Mouse (Mus musculus) ES-E14 (cell line): ENCODE data around the gene Syt8. TPM values are rescaled to one million over a fixed set of nuclear protein-coding genes. Genes with fewer than 3 reads are reported as not detected.
A peak's percentile ranks its signal among the peaks of the same experiment; 100 is the strongest.

Experiments
- DNase-seq: peaks from one replicate; pipeline ENCODE4 v3.0.0-alpha.2; 2013; ENCODE audit warnings: low read depth, low spot score
- H3K27ac ChIP-seq: 2 replicates; pipeline ENCODE4 v1.5.1; 2012; ENCODE audit warnings: low read depth, mild to moderate bottlenecking, low read length, moderate library complexity, mixed read lengths; ENCODE audit not compliant: poor library complexity, insufficient read depth, severe bottlenecking
- H3K36me3 ChIP-seq: 2 replicates; pipeline ENCODE4 v1.6.1; 2012; ENCODE audit warnings: mild to moderate bottlenecking, low read length, moderate library complexity, mixed read lengths; ENCODE audit not compliant: control insufficient read depth, poor library complexity, insufficient read depth, severe bottlenecking
- H3K4me1 ChIP-seq, 2 experiments: fragments of 150-350 bp in 1 of 2; sonication (generic) in 1 of 2; 2 replicates each; pipeline ENCODE4 v1.6.1; 2012; ENCODE audit warnings: low read length in 2 of 2, mild to moderate bottlenecking in 1 of 2, mixed read lengths in 1 of 2; ENCODE audit not compliant: control insufficient read depth in 2 of 2, insufficient read depth in 2 of 2, poor library complexity in 1 of 2
- H3K4me3 ChIP-seq, 2 experiments: fragments of 150-350 bp in 1 of 2; sonication (generic) in 1 of 2; 2 replicates each; pipeline ENCODE4 v1.5.1; 2012; ENCODE audit warnings: low read length in 2 of 2, low read depth in 1 of 2, mild to moderate bottlenecking in 1 of 2, mixed read lengths in 1 of 2; ENCODE audit not compliant: insufficient read depth in 1 of 2, poor library complexity in 1 of 2, severe bottlenecking in 1 of 2
- H3K9ac ChIP-seq: 2 replicates; pipeline ENCODE4 v1.6.1; 2012; ENCODE audit warnings: low read depth, mild to moderate bottlenecking, low read length, mixed read lengths; ENCODE audit not compliant: poor library complexity, insufficient read depth, severe bottlenecking
- H3K9me3 ChIP-seq: fragments of 150-350 bp; sonication (generic); 2 replicates; pipeline ENCODE4 v1.6.1; 2012; ENCODE audit warnings: low read depth, mild to moderate bottlenecking, low read length; ENCODE audit not compliant: control insufficient read depth, insufficient read depth
- CHD2 ChIP-seq: IDR thresholded peaks from 2 replicates; pipeline ENCODE4 v1.6.1; 2014; ENCODE audit warnings: mild to moderate bottlenecking, low read depth, low read length, inconsistent platforms
- HCFC1 ChIP-seq: IDR thresholded peaks from 2 replicates; pipeline ENCODE4 v1.6.1; 2012; ENCODE audit warnings: low read length, inconsistent platforms, borderline replicate concordance; ENCODE audit not compliant: insufficient read depth
- MAFK ChIP-seq: IDR thresholded peaks from 2 replicates; pipeline ENCODE4 v1.6.1; 2014; ENCODE audit warnings: mild to moderate bottlenecking, low read depth, low read length, inconsistent platforms; ENCODE audit not compliant: insufficient read depth
- ZC3H11A ChIP-seq: IDR thresholded peaks from 2 replicates; pipeline ENCODE4 v1.6.1; 2012; ENCODE audit warnings: low read depth, mild to moderate bottlenecking, inconsistent platforms, low read length, borderline replicate concordance
- ZNF384 ChIP-seq: IDR thresholded peaks from 2 replicates; pipeline ENCODE4 v1.6.1; 2012; ENCODE audit warnings: low read depth, low read length, inconsistent platforms
- in situ Hi-C, 2 experiments: fragments of 600-800 bp; cut with MboI; formaldehyde crosslinking; loops; one replicate each; pipeline ENCODE4 v1.15.1; 2025; ENCODE audit warnings: low sequenced_read_pairs in 2 of 2, inconsistent platforms in 1 of 2; ENCODE audit not compliant: unreplicated experiment in 2 of 2
- total RNA-seq: library from RNA; depleted of rRNA; stranded (reverse); fragments of 300-350 nt; gene quantifications from 2 replicates; pipeline ENCODE4 v1.2.3, GENCODE M21; 2012

Gene Syt8
- total RNA-seq, 1 experiment = 0.94 TPM

DNA sequence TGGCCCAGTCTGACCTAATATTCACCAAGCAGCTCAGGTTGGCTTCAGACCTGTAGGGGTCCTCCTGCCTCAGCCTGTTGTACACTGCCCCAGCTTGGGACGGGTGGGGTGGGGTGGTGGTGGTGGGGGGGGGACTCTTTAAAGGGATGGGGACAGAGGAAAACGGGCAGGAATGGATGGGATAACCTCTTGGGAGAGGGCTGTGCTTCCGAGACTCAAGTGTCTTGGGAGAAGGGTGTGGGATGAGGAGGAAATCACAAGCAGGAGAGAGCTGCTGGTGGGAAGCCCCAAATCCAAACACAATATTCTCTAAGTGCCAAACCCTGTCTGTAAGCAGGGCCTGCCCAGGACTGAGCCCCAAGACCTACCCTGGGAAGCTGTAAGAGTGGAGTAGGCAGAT lies 18.4 kb upstream of the Syt8 start:
- Histone ChIP-seq H3K4me3 (no peak overlapping the region), H3K9ac (no peak overlapping the region), H3K4me1 (no peaks in the 10 kb centered on the region), H3K36me3 (no peaks in the 10 kb centered on the region), H3K27ac (no peak overlapping the region), H3K9me3 (no peaks in the 10 kb centered on the region)
- DNase-seq = no peak
- TF ChIP-seq ZNF384 = no peak
- no peak for TF ChIP-seq CHD2
- no peak for TF ChIP-seq ZC3H11A
- TF ChIP-seq HCFC1 = no peak
- no peak for TF ChIP-seq MAFK
- in situ Hi-C loops = no loop called here

GRCm38 (mm10) chr7:142418027-142418426 lies 16.6 kb upstream of the Syt8 start:
- no peak for TF ChIP-seq MAFK
- no peak for TF ChIP-seq ZNF384
- TF ChIP-seq ZC3H11A = no peak
- TF ChIP-seq CHD2 = no peak
- no peaks in the 10 kb centered on the region for H3K9me3 ChIP-seq
- no peak overlapping the region for H3K27ac ChIP-seq
- H3K4me3 ChIP-seq = no peak overlapping the region
- no peak for DNase-seq
- in situ Hi-C loops = no loop called here
- no peaks in the 10 kb centered on the region for H3K36me3 ChIP-seq
- no peaks in the 10 kb centered on the region for H3K4me1 ChIP-seq
- H3K9ac ChIP-seq = no peak overlapping the region

GRCm38 (mm10) chr7:142418679-142419078 lies 16.0 kb upstream of the Syt8 start:
- in situ Hi-C loops = no loop called here

GRCm38 (mm10) chr7:142419887-142420286 lies 14.8 kb upstream of the Syt8 start:
- H3K9me3 ChIP-seq = no peaks in the 10 kb centered on the region
- no peaks in the 10 kb centered on the region for H3K4me1 ChIP-seq
- DNase-seq = no peak
- in situ Hi-C loops = loop anchor here in 1 of 2 experiments (10.0 kb wide), 1 partner anchor 255 kb away; no protein-coding TSS in a partner anchor
- H3K36me3 ChIP-seq = no peaks in the 10 kb centered on the region
- H3K27ac ChIP-seq = no peak overlapping the region
- TF ChIP-seq MAFK (no peak), HCFC1 (no peak), CHD2 (no peak), ZC3H11A (no peak), ZNF384 (no peak)
- H3K9ac ChIP-seq = no peak overlapping the region
- H3K4me3 ChIP-seq = no peak overlapping the region

More at GRCm38 (mm10) chr7:142418679-142419078, 16.0 kb upstream of the Syt8 start:
- Histone ChIP-seq H3K9ac (no peak overlapping the region), H3K4me1 (no peaks in the 10 kb centered on the region), H3K9me3 (no peaks in the 10 kb centered on the region), H3K36me3 (no peaks in the 10 kb centered on the region), H3K4me3 (no peak overlapping the region), H3K27ac (no peak overlapping the region)
- TF ChIP-seq ZC3H11A = peak; percentile 35; the same call in 1 of the 2 replicates
- no peak for TF ChIP-seq CHD2
- no peak for DNase-seq

GRCm38 (mm10) chr7:142421826-142422225 lies 12.8 kb upstream of the Syt8 start:
- H3K9me3 ChIP-seq = no peaks in the 10 kb centered on the region
- H3K36me3 ChIP-seq = no peaks in the 10 kb centered on the region
- TF ChIP-seq CHD2 (no peak), ZNF384 (no peak), HCFC1 (no peak), ZC3H11A (no peak), MAFK (no peak)
- H3K4me3 ChIP-seq = no peak overlapping the region
- no peak overlapping the region for H3K27ac ChIP-seq
- in situ Hi-C loops = loop anchor here in 1 of 2 experiments (10.0 kb wide), 1 partner anchor 253 kb away; no protein-coding TSS in a partner anchor
- no peak for DNase-seq
- no peak overlapping the region for H3K9ac ChIP-seq
- H3K4me1 ChIP-seq = no peaks in the 10 kb centered on the region
